Comparison of ENCODE assay signal across 15 mouse cellular contexts in the genomic region with DNA sequence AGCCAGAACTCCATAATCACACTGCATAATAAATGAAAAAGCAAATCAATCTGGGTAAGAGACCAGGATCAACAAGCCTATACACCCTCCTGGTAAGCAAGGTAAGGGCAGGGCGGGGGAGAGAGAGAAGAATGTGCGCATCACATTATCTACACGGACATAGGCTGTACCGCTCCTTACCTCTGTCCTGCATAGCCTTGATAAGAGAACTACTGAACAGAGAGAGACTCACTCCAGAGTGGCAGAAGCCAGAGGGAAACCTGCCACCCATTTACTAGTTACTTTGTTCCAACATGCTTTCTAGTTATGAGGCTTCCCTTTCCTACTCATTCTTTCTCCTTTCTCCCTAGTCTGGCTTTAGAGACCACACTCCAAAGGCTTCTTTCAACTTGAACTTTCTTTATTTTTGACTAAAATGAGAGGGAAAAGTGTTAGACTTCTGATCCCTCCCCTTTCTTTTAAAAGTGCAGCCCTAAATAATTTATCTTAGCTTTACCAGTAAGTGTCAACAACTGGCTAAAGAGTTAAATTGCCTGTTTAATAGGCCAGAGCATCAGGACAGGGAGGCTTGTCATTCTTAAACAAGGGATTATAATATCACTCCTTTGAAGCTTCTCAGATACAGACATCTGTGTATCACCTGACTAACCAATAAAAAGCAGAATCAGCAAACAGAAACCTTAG. TPM values are rescaled to one million over a fixed set of nuclear protein-coding genes. Genes with fewer than 3 reads are reported as not detected.
DNase-seq lines count a peak whose midpoint lies in the region; ATAC-seq lines count a peak whose summit lies in the region.
"Had no signal": no experiment of that assay in that cellular context is flagged by ENCODE, and none has a peak within 500 bp of the region (broad histone marks: within the 10 kb centered on the region; RNA-seq: fewer than 3 reads in every experiment).

No protein-coding gene starts in this region.

- H3K9me3 ChIP-seq in lung, embryonic 15.5 days = no peaks in the 10 kb centered on the region
- no peaks in the 10 kb centered on the region for H3K9me3 ChIP-seq in liver, embryonic 13.5 days (replicated peaks)
- no peaks in the 10 kb centered on the region for H3K9me3 ChIP-seq in stomach, embryonic 16.5 days (replicated peaks; ENCODE audit: control insufficient read depth, low read length)
- H3K9me3 ChIP-seq: embryonic facial prominence, embryonic 13.5 days; hindbrain, embryonic 13.5 days; midbrain, embryonic 15.5 days had no signal

- intact Hi-C loops in left cerebral cortex, postnatal 4 days (cut with DNase I) = no loop called here

- H3K4me3 ChIP-seq in lung, embryonic 15.5 days = no peak overlapping the region
- peak overlapping the region; percentile 13 for H3K4me3 ChIP-seq in liver, embryonic 13.5 days (replicated peaks)
- no peak overlapping the region for H3K4me3 ChIP-seq in stomach, embryonic 16.5 days (replicated peaks; ENCODE audit: low read length)
- H3K4me3 ChIP-seq: embryonic facial prominence, embryonic 13.5 days; hindbrain, embryonic 13.5 days; midbrain, embryonic 15.5 days had no signal

- no peak for DNase-seq in lung, postnatal 36 days
- peak; percentile 17 for DNase-seq in c-Kit-positive CD71-negative TER-119-negative erythroid progenitor cells, embryonic 14.5 days (ENCODE audit: low read depth)
- DNase-seq in liver, embryonic 13.5 days = peak; percentile 84
- DNase-seq in left cerebral cortex, postnatal 4 days = no peak
- DNase-seq: cerebellum, adult 2 months; lung, adult 18-20 months; right cerebral cortex, postnatal 25 days; thymus, postnatal 14 days had no signal

- no peak overlapping the region for H3K27ac ChIP-seq in lung, embryonic 15.5 days
- peak overlapping the region; percentile 94 for H3K27ac ChIP-seq in liver, embryonic 13.5 days
- peak overlapping the region; percentile 46; the same call in 1 of the 2 replicates for H3K27ac ChIP-seq in stomach, embryonic 16.5 days (ENCODE audit: low read length)
- H3K27ac ChIP-seq: embryonic facial prominence, embryonic 13.5 days; hindbrain, embryonic 13.5 days; kidney, postnatal 0 days; midbrain, embryonic 15.5 days had no signal

- H3K36me3 ChIP-seq in lung, embryonic 15.5 days = no peaks in the 10 kb centered on the region
- H3K36me3 ChIP-seq in liver, embryonic 13.5 days = peaks cover 8% of the 10 kb centered on the region; the same call in 1 of the 2 replicates
- no peaks in the 10 kb centered on the region for H3K36me3 ChIP-seq in stomach, embryonic 16.5 days (ENCODE audit: control insufficient read depth, insufficient read depth, low read length)
- H3K36me3 ChIP-seq: hindbrain, embryonic 13.5 days; midbrain, embryonic 15.5 days had no signal

- H3K9ac ChIP-seq in lung, embryonic 15.5 days = no peak overlapping the region
- peak overlapping the region; percentile 71 for H3K9ac ChIP-seq in liver, embryonic 13.5 days
- no peak overlapping the region for H3K9ac ChIP-seq in stomach, embryonic 16.5 days (ENCODE audit: low read length)
- H3K9ac ChIP-seq: embryonic facial prominence, embryonic 13.5 days; hindbrain, embryonic 13.5 days; midbrain, embryonic 15.5 days had no signal

- WGBS in lung, embryonic 15.5 days = 92% methylated on average over 4 of the region's 4 CpGs
- whole genome bisulfite sequencing in liver, embryonic 13.5 days (ENCODE audit: insufficient replicate concordance) = 33% methylated on average over 4 of the region's 4 CpGs
- WGBS in stomach, embryonic 16.5 days = 97% methylated on average over 4 of the region's 4 CpGs

- peak; percentile 77; the same call in 1 of the 2 replicates for ATAC-seq in lung, embryonic 15.5 days (ENCODE audit: borderline replicate concordance, extremely low read depth, low FRiP score, low TSS enrichment)
- ATAC-seq in liver, embryonic 13.5 days (ENCODE audit: low read depth) = peak; percentile 100
- peak; percentile 80 for ATAC-seq in stomach, embryonic 16.5 days (ENCODE audit: insufficient read depth, low FRiP score)
- ATAC-seq in activated CD4-positive, CD25-positive, alpha-beta regulatory T cell, adult 4 months = no peak
- ATAC-seq: midbrain, embryonic 15.5 days had no signal

- peaks cover 19% of the 10 kb centered on the region for H3K4me1 ChIP-seq in lung, embryonic 15.5 days
- peaks cover 72% of the 10 kb centered on the region for H3K4me1 ChIP-seq in liver, embryonic 13.5 days (replicated peaks)
- peaks cover 16% of the 10 kb centered on the region for H3K4me1 ChIP-seq in stomach, embryonic 16.5 days (ENCODE audit: control insufficient read depth, insufficient read depth, low read length)
- H3K4me1 ChIP-seq: embryonic facial prominence, embryonic 13.5 days; hindbrain, embryonic 13.5 days; midbrain, embryonic 15.5 days had no signal

- no peaks in the 10 kb centered on the region for H3K27me3 ChIP-seq in lung, embryonic 15.5 days
- H3K27me3 ChIP-seq in liver, embryonic 13.5 days = no peaks in the 10 kb centered on the region
- no peaks in the 10 kb centered on the region for H3K27me3 ChIP-seq in stomach, embryonic 16.5 days (ENCODE audit: control insufficient read depth, insufficient read depth, low read length)
- H3K27me3 ChIP-seq: embryonic facial prominence, embryonic 13.5 days; hindbrain, embryonic 13.5 days; midbrain, embryonic 15.5 days had no signal

- no peak overlapping the region for H3K4me2 ChIP-seq in lung, embryonic 15.5 days
- peak overlapping the region; percentile 58 for H3K4me2 ChIP-seq in liver, embryonic 13.5 days
- no peak overlapping the region for H3K4me2 ChIP-seq in stomach, embryonic 16.5 days (ENCODE audit: low read depth, low read length)
- H3K4me2 ChIP-seq: embryonic facial prominence, embryonic 13.5 days; hindbrain, embryonic 13.5 days; midbrain, embryonic 15.5 days had no signal

RNA-seq across cellular contexts. Expression of a gene that starts 38.3 kb away (rescaled TPM):
- polyA plus RNA-seq in lung, embryonic 15.5 days (2015; fragmentation: Nextera tagmentation; extraction: Ambion mirVana) = 156 and 185 TPM in 2 replicates
- polyA plus RNA-seq in liver, embryonic 13.5 days (2015; fragmentation: Nextera tagmentation; extraction: Ambion mirVana) = 129 and 146 TPM in 2 replicates
- 179 and 180 TPM in 2 replicates for polyA plus RNA-seq in stomach, embryonic 16.5 days (2015; fragmentation: Nextera tagmentation; extraction: Ambion mirVana)
- polyA plus RNA-seq in activated CD4-positive, CD25-positive, alpha-beta regulatory T cell, adult 4 months (2017; shearing (Covaris generic)) = 100 to 1,000 TPM; 161 to 172 TPM
- total RNA-seq in left cerebral cortex, postnatal 4 days (2021) = 10 to 100 TPM; 66.1 to 75.1 TPM

RNA-seq across cellular contexts. Expression of a gene that starts 44.9 kb away (rescaled TPM):
- 11.5 and 12.6 TPM in 2 replicates for polyA plus RNA-seq in lung, embryonic 15.5 days (2015; fragmentation: Nextera tagmentation; extraction: Ambion mirVana)
- 23.3 and 25.4 TPM in 2 replicates for polyA plus RNA-seq in liver, embryonic 13.5 days (2015; fragmentation: Nextera tagmentation; extraction: Ambion mirVana)
- 15.0 TPM in 2 replicates for polyA plus RNA-seq in stomach, embryonic 16.5 days (2015; fragmentation: Nextera tagmentation; extraction: Ambion mirVana)
- polyA plus RNA-seq in activated CD4-positive, CD25-positive, alpha-beta regulatory T cell, adult 4 months (2017; shearing (Covaris generic)) = 10 to 100 TPM in 1 of 2 experiments, 1 to 10 TPM in 1; 8.0 to 11.4 TPM
- 10 to 100 TPM; 19.0 to 20.6 TPM for total RNA-seq in left cerebral cortex, postnatal 4 days (2021)

Comparison
In these comparisons a context has a peak if more than half of its experiments do, and no peak if none do; other contexts are left out.
1. DNase-seq: peak in c-Kit-positive CD71-negative TER-119-negative erythroid progenitor cells, embryonic 14.5 days (single experiment) and liver, embryonic 13.5 days (single experiment); none in lung, postnatal 36 days (single experiment) and left cerebral cortex, postnatal 4 days (single experiment).